Mouse (Mus musculus) adrenal gland (tissue): ENCODE data around the gene Gorasp2.

Source experiments
- intact Hi-C: fragments of 180-260 bp; cut with DNase I; formaldehyde crosslinking; loops from one replicate; pipeline ENCODE4 v1.15.1; 2025

Gorasp2 gene

DNA sequence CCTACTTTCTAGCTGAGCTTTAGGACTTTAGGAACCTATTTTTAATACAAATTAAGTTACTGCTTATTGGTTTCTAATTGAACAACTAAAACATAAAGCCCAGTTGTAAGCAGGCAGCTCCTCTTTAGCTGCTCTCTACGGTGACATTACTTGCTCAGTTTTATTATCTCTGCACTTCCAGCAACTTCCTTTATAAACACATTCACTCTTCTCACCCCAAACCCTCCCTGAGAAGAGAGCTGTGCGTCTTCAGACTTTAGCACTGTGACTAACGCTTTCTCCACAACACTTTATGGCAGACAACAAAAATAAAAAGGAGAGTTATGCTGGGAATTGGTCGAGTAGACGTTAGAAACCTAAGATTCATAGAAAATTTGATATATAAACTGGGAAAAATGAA is 74.6 kb downstream of the Gorasp2 start:
- intact Hi-C loops = no loop called here

DNA sequence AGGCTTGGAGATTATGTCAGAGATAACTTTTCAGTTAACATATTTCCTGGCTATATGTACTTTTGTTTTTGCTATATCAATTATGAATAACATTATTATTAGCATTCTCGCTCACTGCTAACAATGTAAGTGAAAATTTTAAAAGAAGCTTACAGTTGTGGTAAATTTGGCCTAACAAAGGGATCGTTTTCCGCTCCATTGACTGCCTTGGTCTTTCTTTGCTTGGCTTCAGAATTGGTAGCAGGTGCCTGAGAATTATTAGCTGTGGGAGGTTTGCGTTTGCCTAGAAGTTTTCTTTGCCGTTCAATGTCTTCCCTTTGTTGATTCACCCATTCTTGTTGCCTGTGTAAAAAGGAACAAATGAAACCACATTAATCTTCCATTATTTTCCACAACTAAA is 80.5 kb downstream of the Gorasp2 start:
- intact Hi-C loops = no loop called here

DNA sequence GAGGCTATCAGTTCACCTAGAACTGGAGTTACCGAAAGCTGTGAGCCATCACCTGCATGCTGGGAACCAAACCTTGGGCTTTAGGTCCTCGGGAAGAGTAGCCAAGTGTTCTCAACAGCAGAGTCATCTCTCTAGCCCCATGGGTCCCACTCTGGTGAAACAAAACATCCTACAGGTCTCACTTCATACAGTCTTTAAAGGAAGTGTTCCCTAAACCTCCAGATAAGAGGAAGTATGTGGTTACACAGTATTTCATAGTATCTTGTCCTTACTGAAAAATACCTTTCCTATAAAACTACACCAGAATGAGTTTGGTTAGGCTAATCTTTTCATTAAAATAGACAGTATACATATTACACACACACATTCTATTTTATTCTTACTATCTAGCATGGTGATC is 81.2 kb downstream of the Gorasp2 start:
- intact Hi-C loops = no loop called here

DNA sequence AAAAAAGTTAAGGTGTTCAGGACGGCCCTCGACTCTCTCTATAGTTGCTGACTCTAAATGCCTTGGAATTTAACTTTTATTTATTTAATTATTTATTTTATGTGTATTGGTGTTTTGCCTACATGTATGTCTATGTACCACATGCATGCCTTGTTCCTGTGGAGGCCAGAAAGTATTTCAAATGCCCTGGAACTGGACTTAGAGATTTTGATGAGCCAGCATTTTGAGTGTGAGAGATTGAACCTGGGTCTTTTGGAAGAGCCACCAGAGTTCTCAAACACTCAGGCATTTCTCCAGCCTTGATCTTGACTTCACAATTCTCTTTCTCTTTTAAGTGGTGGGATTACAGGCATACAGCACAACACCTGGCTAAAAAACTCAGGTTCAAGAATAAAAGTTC is 90.3 kb downstream of the Gorasp2 start:
- intact Hi-C loops = no loop called here

DNA sequence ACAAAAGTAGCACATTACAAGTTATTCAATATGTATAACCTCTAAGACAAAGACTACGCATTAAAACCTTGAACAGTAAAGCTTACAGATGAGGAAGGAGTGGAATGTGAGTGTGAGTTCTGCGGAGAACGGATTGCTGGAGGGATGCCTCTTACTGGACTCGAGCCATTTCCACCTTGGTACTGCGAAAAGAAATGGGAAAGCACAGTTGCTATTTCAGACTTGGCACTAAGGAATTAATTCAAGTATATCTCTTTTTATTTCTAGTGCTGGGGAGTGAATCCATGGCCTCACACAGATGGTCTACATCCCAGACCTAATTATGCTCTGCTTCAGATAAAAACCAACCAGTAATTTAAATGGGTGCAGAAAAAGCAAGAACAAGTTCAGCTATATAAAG is 90.8 kb downstream of the Gorasp2 start:
- intact Hi-C loops = no loop called here
